Mouse (Mus musculus) bone marrow macrophage, adult 2 months (primary cell): Measurements from ENCODE around the gene Mtss1l. TPM values are rescaled to one million over a fixed set of nuclear protein-coding genes. Genes with fewer than 3 reads are reported as not detected.

Experiments used
- H3K27ac ChIP-seq: 2 replicates; pipeline ENCODE4 v1.5.1; 2012; ENCODE audit warnings: low read depth, low read length; ENCODE audit not compliant: insufficient read depth
- H3K4me1 ChIP-seq: 2 replicates; pipeline ENCODE4 v1.6.1; 2012; ENCODE audit warnings: low read length; ENCODE audit not compliant: control insufficient read depth, insufficient read depth
- H3K4me3 ChIP-seq: 2 replicates; pipeline ENCODE4 v1.5.1; 2012; ENCODE audit warnings: mild to moderate bottlenecking, low read length, moderate library complexity; ENCODE audit not compliant: insufficient read depth
- CTCF ChIP-seq: IDR thresholded peaks from 2 replicates; pipeline ENCODE4 v1.5.1; 2012; ENCODE audit warnings: low read depth, mild to moderate bottlenecking, low read length, moderate library complexity
- POLR2A ChIP-seq: IDR thresholded peaks from 2 replicates; pipeline ENCODE4 v1.6.1; 2012; ENCODE audit warnings: mild to moderate bottlenecking, low read depth, low read length, borderline replicate concordance
- polyA plus RNA-seq: library from polyadenylated mRNA; stranded (reverse); fragments of >200 nt; gene quantifications from 2 replicates; pipeline ENCODE4 v1.2.4, GENCODE M21; 2012; ENCODE audit not compliant: missing spikeins, insufficient read depth, insufficient read length

The Mtss1l gene
- polyA plus RNA-seq, 1 experiment = 0.50 TPM

GRCm38 (mm10) chr8:110733036-110733435, 11.8 kb downstream of the Mtss1l start:
- Histone ChIP-seq H3K4me1 (no peaks in the 10 kb centered on the region), H3K27ac (no peak overlapping the region), H3K4me3 (no peak overlapping the region)
- TF ChIP-seq POLR2A = no peak
- TF ChIP-seq CTCF = no peak

- no peaks in the 10 kb centered on the region for H3K4me1 ChIP-seq
- TF ChIP-seq CTCF = no peak
- no peak for TF ChIP-seq POLR2A
- no peak overlapping the region for H3K27ac ChIP-seq
- no peak overlapping the region for H3K4me3 ChIP-seq
These were observed 17.4 kb downstream of the Mtss1l start for GRCm38 (mm10) chr8:110738591-110739195.

- TF ChIP-seq CTCF (no peak), POLR2A (no peak)
- Histone ChIP-seq H3K4me1 (no peaks in the 10 kb centered on the region), H3K4me3 (no peak overlapping the region), H3K27ac (no peak overlapping the region)
These were observed 19.4 kb downstream of the Mtss1l start for GRCm38 (mm10) chr8:110740629-110741175.

- TF ChIP-seq CTCF (no peak), POLR2A (no peak)
- Histone ChIP-seq H3K4me3 (no peak overlapping the region), H3K4me1 (no peaks in the 10 kb centered on the region), H3K27ac (no peak overlapping the region)
These were observed 20.7 kb downstream of the Mtss1l start for GRCm38 (mm10) chr8:110741816-110742451.

- H3K4me3 ChIP-seq = no peak overlapping the region
- H3K27ac ChIP-seq = no peak overlapping the region
- TF ChIP-seq CTCF (no peak), POLR2A (no peak)
- no peaks in the 10 kb centered on the region for H3K4me1 ChIP-seq
These were observed 21.2 kb downstream of the Mtss1l start for GRCm38 (mm10) chr8:110742452-110742818.

- TF ChIP-seq CTCF (no peak), POLR2A (no peak)
- no peaks in the 10 kb centered on the region for H3K4me1 ChIP-seq
- no peak overlapping the region for H3K4me3 ChIP-seq
- no peak overlapping the region for H3K27ac ChIP-seq
These were observed 23.9 kb downstream of the Mtss1l start for GRCm38 (mm10) chr8:110745162-110745561.

GRCm38 (mm10) chr8:110746661-110747060, 25.4 kb downstream of the Mtss1l start:
- Histone ChIP-seq H3K4me1 (no peaks in the 10 kb centered on the region), H3K4me3 (no peak overlapping the region), H3K27ac (no peak overlapping the region)
- TF ChIP-seq POLR2A = no peak
- TF ChIP-seq CTCF = no peak

- H3K4me3 ChIP-seq = no peak overlapping the region
- H3K27ac ChIP-seq = no peak overlapping the region
- H3K4me1 ChIP-seq = no peaks in the 10 kb centered on the region
- TF ChIP-seq POLR2A = no peak
- no peak for TF ChIP-seq CTCF
These were observed 28.4 kb downstream of the Mtss1l start for GRCm38 (mm10) chr8:110749500-110750170.

- Histone ChIP-seq H3K4me3 (no peak overlapping the region), H3K27ac (no peak overlapping the region), H3K4me1 (no peaks in the 10 kb centered on the region)
- TF ChIP-seq CTCF (no peak), POLR2A (no peak)
These were observed 29.0 kb downstream of the Mtss1l start for GRCm38 (mm10) chr8:110750269-110750668.

GRCm38 (mm10) chr8:110751490-110751889, 30.2 kb downstream of the Mtss1l start:
- TF ChIP-seq POLR2A = no peak
- no peak for TF ChIP-seq CTCF
- H3K27ac ChIP-seq = no peak overlapping the region
- H3K4me3 ChIP-seq = no peak overlapping the region
- H3K4me1 ChIP-seq = no peaks in the 10 kb centered on the region
